Mouse (Mus musculus): ENCODE measurements at regions not wholly inside any gene's neighbourhood (a gene's known extent, or its start where the extent isn't known, plus 50 kb on each side); places are given as distances from the start of the nearest gene placed in this dataset.
A peak's percentile ranks its signal among the peaks of the same experiment; 100 is the strongest.
"Not testable (repeated sequence)": the region's sequence is repeated elsewhere in the genome, so short reads cannot be mapped to it uniquely, and the experiment has no call there.

DNA sequence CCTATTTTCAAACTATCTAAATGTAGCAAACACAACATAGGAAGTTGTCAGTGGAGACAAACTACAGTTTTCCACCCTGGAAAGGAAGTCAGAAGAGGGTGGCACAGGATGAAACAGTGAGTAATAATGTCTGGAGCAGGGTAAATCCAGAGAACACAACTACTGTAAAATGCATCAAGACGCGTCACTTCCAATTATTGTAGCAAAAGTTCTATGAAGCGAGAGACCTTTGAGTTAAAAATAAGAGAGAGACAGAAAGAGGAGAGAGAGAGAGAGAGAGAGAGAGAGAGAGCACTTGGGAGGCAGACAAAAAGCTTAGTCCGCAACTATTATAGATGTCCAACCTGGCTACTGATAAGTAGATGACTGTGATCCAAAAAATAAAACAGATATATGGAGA lies 473.1 kb upstream of the Arid1b start:
- ATAC-seq (replicated peaks; ENCODE audit: poor library complexity, severe bottlenecking), result no peak

DNA sequence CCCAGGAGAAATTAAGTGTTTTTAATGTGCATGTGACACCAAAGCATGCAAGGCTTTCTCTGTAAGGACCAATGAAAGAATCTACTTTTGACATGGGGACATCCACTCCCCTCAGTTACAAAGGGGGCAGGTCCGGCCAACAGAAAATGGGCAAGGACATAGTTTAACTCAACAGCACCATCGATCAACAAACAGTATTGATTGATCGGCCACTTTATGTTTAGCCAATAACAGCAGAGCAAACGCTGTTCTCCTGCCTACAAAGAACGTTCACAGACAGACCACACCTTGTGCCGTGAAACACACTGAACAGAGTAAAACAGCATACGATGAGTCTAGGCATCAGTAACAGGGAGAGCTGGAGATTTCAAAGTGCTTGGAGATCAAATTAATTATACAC lies 467.7 kb upstream of the Arid1b start:
- no peak for ATAC-seq (replicated peaks; ENCODE audit: poor library complexity, severe bottlenecking)

DNA sequence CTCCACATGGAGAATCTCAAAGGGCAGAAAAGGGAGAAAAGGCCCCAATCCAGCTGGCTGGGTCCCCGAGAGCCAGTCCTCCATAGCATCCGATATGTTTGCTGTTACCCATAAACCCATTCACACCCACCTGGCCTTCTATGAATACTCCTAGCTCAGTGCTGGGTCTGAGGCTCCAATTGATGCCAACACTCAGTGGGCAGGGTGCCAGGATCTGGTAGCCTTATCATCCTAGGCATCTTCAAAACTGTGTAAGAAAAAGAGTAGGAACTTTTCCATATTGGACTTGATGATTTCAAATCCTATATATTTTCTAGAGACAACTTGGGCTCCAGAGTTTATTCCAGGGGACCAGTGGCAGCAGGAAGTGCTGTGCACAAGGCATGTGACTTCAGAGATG lies 462.0 kb upstream of the Arid1b start:
- no peak for ATAC-seq (replicated peaks; ENCODE audit: poor library complexity, severe bottlenecking)

DNA sequence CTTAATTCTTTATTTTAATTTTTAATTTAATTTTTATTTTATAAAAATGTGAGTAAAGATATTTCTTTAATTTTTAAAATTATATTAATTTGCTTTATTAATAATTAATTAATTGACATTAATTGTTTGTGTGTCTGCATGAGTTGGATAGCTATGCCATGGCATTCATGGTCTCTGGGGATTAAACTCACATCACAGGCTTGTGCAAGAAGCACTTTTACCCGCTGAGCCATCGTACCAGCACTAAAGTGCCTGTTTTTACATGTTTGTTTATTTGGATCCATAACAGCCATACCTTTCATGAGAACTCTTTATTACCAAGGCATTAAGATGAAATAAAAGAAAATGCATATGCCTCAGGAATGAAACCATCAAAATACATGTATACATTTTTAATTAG lies 453.7 kb upstream of the Arid1b start:
- ATAC-seq (replicated peaks; ENCODE audit: poor library complexity, severe bottlenecking), result no peak

DNA sequence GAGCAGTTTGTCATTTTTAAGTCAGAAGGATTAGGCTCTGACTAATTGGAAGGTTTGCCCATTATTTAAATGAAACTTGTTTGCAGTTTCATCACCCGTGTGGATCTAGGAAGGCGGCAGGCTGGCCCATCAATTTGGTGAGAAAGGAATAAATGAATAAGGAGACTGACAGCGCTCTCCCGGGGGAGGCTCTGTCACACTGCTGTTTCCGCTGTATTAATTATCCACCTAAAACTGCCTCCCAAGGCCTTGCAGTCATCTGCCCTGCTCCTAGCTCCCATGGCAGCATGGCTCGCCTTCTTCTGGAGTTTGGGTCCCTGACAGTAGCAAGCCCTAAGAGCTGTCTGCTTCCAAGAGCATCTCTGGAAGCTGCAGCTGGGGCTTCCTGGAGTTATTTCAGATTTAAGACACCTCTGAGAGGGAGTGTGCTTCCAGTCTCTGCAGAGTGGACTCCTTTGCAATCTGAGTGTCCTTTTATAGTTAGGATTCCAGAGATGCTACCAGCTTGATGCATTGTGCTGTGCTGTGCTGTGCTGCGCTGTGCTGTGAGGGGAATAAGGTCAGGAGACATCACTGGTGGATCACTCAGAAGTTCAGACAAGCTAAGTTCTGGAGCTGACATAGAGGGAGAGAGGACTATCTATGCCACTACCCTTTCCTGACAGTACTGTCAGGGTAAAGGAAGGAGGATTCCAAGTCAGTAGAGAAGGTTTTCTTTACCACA lies 452.9 kb upstream of the Arid1b start:
- no peak for ATAC-seq (replicated peaks; ENCODE audit: poor library complexity, severe bottlenecking)

DNA sequence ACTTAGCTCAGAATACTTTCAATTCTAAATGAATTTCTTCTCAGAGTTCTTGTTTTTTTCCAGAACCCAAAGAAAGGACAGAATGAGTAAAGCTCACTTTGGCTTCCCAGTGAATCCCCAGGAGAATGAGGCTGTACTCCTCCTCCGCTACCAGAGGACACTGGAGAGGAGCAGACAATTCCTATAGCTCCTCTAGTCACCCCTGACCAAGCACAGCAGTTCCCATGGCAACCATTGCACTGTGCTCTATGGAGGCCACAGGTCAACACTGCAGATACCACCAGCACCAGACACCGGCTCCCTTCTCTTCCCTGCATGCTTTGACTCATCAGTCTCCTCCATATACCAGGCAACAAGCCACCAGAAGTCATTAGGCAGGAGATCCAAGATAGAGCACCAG lies 447.6 kb upstream of the Arid1b start:
- ATAC-seq (replicated peaks; ENCODE audit: poor library complexity, severe bottlenecking), result no peak

DNA sequence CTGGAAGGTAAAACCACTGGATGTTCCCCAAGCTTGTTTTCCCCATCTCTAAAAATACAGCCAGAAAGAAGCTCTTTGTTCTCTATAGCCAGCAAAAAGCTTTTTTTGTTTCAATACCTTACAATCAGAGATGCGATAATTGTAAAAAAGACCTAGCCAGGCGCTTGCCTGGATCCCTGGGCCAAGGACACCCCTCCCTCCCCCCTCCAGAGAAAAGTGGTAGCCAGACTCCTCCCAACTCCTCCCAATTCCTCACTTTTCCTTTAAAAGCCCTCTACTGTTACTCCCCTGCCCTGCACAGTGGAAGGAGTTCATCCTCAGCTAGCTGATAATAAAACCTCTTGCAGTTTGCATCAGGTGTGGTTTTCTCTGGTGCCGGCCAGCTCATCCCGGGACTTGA lies 441.1 kb upstream of the Arid1b start:
- ATAC-seq (replicated peaks; ENCODE audit: poor library complexity, severe bottlenecking), result not testable (repeated sequence)

DNA sequence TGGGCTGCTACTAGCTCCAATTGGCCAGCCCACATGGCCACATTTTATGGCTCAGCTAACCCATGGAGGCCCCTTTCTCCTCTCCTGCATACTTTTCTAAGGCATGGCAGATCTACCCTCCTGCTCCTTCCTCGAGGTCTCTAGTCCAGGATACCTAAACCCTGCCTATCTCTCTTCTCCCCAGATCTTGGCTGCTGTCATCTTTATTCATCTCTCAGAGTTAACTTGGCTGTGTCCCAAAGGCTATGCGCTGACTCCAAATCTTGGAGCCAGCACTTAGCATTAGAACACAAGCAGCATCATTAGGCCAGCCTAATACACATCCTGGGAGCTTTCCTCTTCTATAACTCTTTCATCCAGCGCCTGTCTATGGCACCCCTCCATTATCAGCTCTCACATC lies 430.5 kb upstream of the Arid1b start:
- no peak for ATAC-seq (replicated peaks; ENCODE audit: poor library complexity, severe bottlenecking)

DNA sequence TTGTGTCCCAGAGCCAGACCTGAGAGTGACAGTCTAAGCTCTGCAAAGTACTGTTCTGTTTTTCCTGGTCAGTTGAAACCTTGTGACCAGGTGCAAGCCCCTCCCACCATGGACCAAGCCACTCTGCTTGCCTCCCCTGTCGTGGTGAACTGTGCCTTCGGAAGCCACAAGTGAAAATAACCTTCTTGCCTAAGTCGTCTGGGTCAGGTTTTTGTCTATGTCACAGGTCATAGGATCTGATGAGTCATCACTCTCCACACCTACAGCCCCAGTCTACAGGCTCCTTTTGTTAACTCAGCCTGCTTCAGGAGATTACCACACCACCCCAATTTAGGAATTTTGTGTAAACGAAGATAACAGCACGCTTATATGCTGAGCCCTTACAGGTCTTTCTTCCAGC lies 417.2 kb upstream of the Arid1b start:
- peak; percentile 33; the same call in 1 of the 2 replicates for ATAC-seq (replicated peaks; ENCODE audit: poor library complexity, severe bottlenecking)

DNA sequence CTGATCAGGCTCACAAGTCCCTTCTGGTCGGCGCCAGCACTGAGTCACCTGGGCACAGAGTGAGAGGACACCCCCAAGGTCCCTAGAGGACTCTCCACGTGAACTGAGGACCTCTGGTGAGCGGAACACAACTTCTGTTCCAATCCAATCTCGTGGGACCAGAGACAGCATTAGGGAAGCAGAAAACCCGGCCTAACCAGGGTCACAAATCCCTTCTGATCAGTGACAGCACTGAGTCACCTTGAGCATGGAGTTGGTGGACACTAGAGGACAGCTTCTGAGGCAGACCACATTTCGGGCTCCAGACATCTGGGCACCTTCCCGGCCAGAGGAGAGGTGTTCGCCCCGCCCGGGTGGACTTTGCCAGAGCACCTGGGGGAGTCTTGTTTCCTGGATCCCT lies 412.3 kb upstream of the Arid1b start:
- no peak for ATAC-seq (replicated peaks; ENCODE audit: poor library complexity, severe bottlenecking)

DNA sequence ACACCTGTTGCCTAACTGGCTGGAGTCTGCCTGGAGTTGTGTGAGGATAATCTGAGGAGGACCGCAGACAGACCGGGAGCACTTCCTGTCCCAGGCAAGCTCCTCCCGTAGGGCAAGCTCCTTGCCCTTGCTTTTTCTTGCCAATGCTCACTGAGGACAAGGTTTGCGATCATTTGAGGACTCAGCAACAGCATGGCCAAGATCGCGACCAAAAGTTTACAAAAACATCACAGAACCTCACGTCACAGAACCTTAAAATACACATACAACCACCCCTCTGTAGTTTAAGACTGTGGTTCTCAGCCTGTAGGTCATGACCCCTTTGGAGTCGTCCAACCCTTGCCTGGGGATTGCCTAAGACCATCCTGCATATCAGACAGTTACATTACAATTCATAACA lies 383.7 kb upstream of the Arid1b start:
- no peak for ATAC-seq (replicated peaks; ENCODE audit: poor library complexity, severe bottlenecking)

DNA sequence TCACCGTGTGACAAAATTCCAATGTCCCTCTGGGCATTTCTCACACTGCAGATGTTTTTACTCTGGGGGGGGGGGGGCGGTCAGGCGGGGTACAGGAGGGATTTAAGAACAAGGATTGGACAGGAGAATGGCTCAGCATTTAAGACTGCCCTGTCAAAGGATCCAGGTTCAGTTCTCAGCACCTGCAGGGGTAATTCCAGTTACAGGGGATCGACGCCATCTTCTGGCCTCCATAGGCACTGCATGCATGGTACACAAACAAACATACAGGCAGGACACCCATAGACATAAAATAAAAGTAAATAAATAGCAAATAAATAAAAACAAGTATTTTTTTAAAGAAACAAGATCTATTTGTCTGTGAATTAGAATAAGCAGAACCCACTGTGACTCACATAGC lies 383.1 kb upstream of the Arid1b start:
- ATAC-seq (replicated peaks; ENCODE audit: poor library complexity, severe bottlenecking), result no peak

DNA sequence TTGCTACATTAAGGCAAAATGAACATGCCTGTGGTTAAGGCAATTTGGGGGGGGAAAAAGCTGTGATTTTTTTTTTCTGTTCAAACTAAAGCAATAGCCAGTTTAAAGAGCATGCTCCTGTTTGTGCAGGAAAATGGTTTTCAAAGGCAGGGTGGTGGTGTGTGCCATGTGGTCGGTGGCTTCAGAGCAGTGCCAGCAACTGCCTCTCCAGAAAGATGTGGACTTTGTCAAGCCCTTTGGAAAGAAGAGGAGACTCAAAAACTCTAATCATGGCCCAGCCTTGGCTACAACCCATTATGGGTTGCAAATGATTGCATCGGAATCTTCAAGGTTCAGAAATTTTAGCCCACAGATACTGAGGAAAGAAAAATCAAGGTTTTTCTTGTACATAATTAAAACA lies 382.4 kb upstream of the Arid1b start:
- no peak for ATAC-seq (replicated peaks; ENCODE audit: poor library complexity, severe bottlenecking)

DNA sequence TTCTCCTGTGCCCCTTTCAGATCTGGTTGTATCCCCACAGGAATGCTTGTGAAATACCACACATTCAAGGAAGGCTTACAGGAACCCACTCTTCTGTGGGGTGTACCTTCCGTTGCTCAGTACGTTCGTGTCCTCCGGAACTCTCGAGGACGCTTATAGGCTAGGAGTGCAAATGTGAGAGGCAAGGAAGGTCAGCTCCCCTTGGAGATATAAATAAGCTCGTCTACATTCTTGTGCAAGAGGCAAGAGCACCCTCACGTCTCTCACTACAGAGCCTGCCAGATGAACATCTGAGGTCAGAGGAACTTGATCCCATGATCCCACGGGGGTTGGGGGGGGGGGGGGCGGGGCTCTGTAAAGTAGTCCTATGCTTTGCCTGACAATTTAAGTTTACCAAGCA lies 382.0 kb upstream of the Arid1b start:
- no peak for ATAC-seq (replicated peaks; ENCODE audit: poor library complexity, severe bottlenecking)

DNA sequence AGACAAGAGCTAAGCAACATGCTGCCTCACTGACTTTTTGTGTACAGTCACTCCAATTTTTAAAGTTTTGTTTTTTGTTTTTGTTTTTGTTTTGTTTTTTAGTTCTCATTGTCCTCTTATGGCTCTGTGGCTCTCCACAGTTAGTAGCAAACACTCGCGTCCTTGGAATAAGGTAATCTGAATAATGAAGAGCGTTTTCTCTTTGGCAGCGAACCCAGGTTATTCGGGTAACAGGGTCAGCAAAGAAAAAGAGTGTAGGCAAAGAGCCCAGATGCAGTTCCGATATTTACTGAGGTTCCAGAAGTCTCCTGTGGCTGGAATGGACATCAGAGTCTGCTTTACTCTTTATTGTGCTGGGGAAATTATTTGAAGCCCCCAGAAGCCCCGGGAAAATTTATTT lies 381.4 kb upstream of the Arid1b start:
- no peak for ATAC-seq (replicated peaks; ENCODE audit: poor library complexity, severe bottlenecking)

DNA sequence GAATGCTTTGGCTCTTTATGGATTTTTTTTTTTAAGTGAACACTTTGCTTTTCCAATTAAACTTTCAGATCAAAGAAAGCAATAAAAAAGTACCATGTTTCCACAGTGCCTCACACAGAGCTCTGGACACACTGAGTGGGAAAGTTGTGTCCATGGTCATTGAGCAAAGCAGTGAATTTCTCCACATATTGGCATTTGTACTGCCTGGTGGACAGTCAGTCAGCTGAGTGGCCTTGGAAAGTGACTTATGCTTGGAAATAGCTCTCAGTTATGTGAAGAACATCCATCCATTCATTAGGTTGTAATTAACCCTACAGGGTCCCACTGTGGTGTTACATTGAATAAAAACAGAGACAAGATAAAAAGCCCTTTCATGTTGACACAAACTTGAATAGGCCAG lies 373.8 kb upstream of the Arid1b start:
- ATAC-seq (replicated peaks; ENCODE audit: poor library complexity, severe bottlenecking), result no peak

DNA sequence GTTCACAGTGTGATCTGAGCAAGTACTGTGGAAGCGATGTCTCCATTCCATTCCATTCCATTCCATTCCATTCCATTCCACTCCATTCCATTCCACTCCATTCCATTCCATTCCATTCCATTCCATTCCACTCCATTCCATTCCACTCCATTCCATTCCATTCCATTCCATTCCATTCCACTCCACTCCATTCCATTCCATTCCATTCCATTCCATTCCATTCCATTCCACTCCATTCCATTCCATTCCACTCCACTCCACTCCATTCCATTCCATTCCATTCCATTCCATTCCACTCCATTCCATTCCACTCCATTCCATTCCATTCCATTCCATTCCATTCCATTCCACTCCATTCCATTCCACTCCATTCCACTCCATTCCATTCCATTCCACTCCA lies 368.0 kb upstream of the Arid1b start:
- ATAC-seq (replicated peaks; ENCODE audit: poor library complexity, severe bottlenecking), result peak; percentile 61; the same call in 1 of the 2 replicates

DNA sequence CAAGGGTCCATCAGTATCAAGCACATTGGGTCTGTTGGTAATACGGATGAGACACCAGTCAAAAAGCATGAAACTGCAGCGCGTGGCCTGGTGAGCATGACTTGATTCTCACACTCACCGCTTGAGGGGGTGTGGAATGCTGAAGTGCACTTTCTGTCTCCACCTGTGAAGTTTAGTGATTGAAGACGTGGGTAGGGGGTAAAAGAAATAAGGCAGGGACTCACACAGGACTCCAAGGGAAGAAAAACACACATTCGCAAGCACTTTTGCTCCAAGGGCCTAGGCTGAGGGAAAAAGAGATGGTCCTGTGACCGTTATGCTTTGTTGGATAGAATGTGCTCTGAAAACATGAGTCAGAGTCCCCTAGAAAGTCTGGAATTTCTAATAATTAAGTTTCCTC lies 366.6 kb upstream of the Arid1b start:
- no peak for ATAC-seq (replicated peaks; ENCODE audit: poor library complexity, severe bottlenecking)

DNA sequence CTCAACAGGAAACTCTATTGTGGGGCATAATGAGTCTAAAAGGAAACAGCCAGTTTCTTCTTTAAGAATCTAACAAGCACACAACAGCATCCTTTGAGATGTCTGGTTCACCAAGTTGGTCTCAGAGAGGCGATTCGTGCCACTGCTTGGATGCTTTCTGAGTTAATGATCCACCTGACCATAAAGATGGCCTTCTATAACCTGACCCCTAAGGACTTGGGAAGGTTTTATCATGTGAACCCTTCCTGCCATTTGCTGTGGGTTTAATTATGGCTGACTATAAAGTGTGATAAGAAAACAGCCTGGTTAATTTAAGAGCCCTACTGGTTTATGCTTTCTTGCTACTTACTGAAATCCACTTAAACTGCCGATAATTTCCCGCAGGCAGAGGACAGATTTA lies 363.0 kb upstream of the Arid1b start:
- no peak for ATAC-seq (replicated peaks; ENCODE audit: poor library complexity, severe bottlenecking)

DNA sequence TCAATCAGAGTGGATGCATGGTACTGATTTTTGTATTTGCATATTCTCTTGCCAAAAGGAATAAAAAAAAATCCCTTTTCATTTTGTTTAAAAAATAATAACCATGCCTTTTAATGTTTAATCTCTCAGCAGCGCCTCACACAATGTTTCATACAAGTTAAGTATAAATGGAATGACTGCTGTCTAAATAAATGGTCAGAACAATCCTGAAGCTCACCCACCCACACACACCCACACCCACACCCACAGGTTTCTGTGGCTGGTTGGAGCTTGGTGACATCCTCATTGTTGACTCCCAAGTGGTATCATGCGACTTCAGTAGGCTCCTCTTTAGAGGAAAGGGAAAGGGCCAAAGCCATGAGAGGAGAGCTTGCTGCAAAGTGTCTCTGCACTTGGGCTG lies 361.6 kb upstream of the Arid1b start:
- ATAC-seq (replicated peaks; ENCODE audit: poor library complexity, severe bottlenecking), result no peak

DNA sequence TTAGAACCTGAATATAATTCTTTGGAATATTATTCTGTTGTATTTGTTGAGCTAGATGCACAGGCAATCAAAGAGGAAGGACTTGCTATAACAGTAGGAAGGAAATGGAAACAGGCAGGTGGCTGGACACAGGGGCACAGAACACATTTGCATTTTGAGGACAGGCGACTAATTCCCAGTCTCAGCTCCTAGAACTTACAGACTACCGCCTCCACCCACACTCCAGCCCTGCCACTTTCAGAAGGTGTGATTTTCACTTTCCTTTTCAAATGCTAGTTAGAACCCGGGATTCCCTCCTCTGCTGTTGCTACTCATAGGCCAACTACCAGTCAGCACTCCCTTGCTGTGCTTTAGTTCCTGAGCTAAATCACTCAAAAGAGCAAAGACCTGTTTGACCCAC lies 360.4 kb upstream of the Arid1b start:
- no peak for ATAC-seq (replicated peaks; ENCODE audit: poor library complexity, severe bottlenecking)

DNA sequence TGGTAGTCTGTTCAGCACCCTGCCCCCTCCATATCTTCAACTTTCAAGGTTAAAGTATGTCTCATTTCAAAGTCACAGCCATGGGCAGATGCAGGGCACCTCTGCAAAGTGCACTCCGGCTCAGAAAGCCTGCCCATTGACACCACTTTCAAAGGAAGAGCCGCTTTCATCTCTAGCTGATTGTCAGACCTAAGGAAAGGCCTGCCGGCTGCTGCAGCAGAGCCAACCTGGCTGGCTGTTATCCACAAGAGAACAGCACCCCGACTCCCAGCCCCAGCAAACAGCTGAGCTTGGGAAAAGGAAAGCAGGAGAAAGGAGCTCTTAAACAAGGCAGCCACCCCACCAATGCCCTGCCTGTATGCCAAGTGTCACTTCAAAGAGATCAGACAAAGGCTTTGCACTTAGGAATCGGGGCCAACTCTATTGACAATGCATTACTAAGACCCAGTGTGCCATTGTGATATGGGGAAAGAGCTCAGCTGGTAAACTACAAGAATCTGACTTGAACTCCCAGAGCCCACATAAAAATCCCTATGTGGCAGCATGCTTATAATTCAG lies 357.3 kb upstream of the Arid1b start:
- ATAC-seq (replicated peaks; ENCODE audit: poor library complexity, severe bottlenecking), result no peak

DNA sequence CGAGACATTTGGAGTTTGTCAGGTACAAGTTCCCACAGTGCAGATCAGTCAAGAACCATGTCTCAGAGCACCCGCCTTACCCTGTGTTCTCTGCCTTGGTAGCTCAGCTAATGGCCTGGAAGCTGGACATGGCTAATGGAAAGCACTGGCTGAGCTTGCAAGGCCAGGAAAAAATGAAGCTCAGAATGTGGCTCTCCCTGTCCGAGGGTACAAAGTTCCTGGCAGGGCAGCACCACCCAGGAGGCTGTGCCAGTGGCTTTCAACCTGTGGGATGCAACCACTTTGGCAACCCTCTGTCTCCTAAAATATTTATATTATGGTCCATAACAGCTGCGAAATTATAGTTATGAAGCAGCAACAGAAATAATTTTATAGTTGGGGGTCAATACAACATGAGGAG lies 354.6 kb upstream of the Arid1b start:
- no peak for ATAC-seq (replicated peaks; ENCODE audit: poor library complexity, severe bottlenecking)
